Mouse (Mus musculus) B cell, adult 2 months (primary cell): ENCODE data around the gene Chsy1.

Experiments used
- DNase-seq, 2 experiments: peaks; one replicate each; pipeline ENCODE4 v3.0.0; 2022

Chsy1 gene

GRCm38 (mm10) chr7:66215911-66216310, 106.6 kb downstream of the Chsy1 start:
- no peak for DNase-seq

- DNase-seq, result no peak
These were observed 107.7 kb downstream of the Chsy1 start for GRCm38 (mm10) chr7:66217011-66217410.

GRCm38 (mm10) chr7:66217531-66218094, 108.3 kb downstream of the Chsy1 start:
- no peak for DNase-seq

- DNase-seq, result no peak
These were observed 109.1 kb downstream of the Chsy1 start for GRCm38 (mm10) chr7:66218193-66219014.

GRCm38 (mm10) chr7:66219028-66219793, 109.9 kb downstream of the Chsy1 start:
- peak; percentile 40 to 41 for DNase-seq

GRCm38 (mm10) chr7:66219794-66220227, 110.5 kb downstream of the Chsy1 start:
- no peak for DNase-seq

- no peak for DNase-seq
These were observed 113.3 kb downstream of the Chsy1 start for GRCm38 (mm10) chr7:66222621-66223091.
